Mouse (Mus musculus) skeletal muscle tissue, postnatal 0 days (tissue): ENCODE results near the gene Med13. TPM values are rescaled to one million over a fixed set of nuclear protein-coding genes. Genes with fewer than 3 reads are reported as not detected.

Source experiments
- polyA plus RNA-seq: library from polyadenylated mRNA; unstranded; fragments of >200 nt; fragmentation: Nextera tagmentation; extraction: Ambion mirVana; gene quantifications from 2 replicates; pipeline ENCODE4 v1.2.1, GENCODE M21; 2015

Med13 gene
- 4.2 and 4.9 TPM in 2 replicates for polyA plus RNA-seq

GRCm38 (mm10) chr11:86356854-86357788 is at the start of gene Med13:
Med13 (minus strand) TSS chr11:86357602.

GRCm38 (mm10) chr11:86257460-86258076 is 99.8 kb downstream of the Med13 start, which contains the start of gene Ints2:
Ints2 (minus strand) TSS chr11:86257575.

Other genes with a start within 250 kb of the Med13 start
- gene Brip1, start 156.4 kb downstream of the Med13 start, polyA plus RNA-seq, result 1.9 and 2.2 TPM in 2 replicates
- gene Ints2, start 100.0 kb downstream of the Med13 start, polyA plus RNA-seq, result 4.4 and 6.3 TPM in 2 replicates
- gene Rnft1, start 127.1 kb upstream of the Med13 start, polyA plus RNA-seq, result 42.6 and 47.2 TPM in 2 replicates
- 70.2 and 76.0 TPM in 2 replicates for gene Rps6kb1, start 187.2 kb upstream of the Med13 start, polyA plus RNA-seq
- 4.9 and 5.0 TPM in 2 replicates for gene Tubd1, start 187.4 kb upstream of the Med13 start, polyA plus RNA-seq